Mouse (Mus musculus) right cerebral cortex, adult 2 months (tissue): ENCODE measurements around the gene Rhd.

ENCODE experiments used
- DNase-seq, 2 experiments: peaks; one replicate each; pipeline ENCODE4 v3.0.0; 2021 to 2022; ENCODE audit warnings: low spot score in 2 of 2

Rhd gene

GRCm38 (mm10) chr4:134856501-134856900 lies 7.8 kb upstream of the Rhd start:
- no peak for DNase-seq

- DNase-seq = no peak
These were observed 5.8 kb upstream of the Rhd start for GRCm38 (mm10) chr4:134858494-134858893.

DNA sequence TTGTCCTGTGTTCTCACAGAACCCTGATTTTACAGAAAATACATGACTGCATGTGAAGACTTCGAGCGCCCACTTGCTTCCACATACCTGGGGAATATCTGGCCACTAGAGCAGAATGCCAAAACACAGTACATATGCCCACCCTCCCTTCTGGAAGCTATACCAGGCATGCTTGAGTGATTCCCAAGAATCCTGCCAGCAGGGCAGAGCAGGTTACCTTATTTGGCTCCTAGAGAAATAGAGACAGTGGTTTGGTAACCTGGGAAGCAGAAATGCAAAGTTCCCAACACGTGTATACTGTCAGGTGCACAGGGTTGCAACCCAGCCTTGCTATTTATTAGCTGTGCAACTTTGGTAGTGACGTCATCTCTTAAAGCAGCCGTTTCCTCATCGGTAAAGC lies 2.5 kb upstream of the Rhd start:
- DNase-seq = no peak

DNA sequence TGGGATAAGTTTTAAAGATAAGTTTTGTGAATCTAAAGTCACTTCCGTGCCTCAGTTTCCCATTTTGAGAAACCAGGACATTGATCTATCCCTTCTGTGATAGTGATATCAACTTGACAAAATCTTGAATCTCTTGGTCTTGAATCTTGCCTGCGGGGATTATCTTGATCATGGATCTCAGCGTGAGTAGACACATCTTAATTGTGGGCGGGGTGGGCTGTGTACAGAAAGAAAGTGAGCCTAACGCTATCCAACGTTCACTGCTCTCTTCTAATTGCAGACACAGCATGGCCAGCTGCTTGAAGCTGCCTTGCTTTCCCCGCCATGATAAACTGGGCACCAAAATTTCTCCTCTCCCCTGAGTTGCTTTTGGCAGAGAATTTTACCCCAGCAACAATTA lies 1.3 kb upstream of the Rhd start:
- DNase-seq = no peak

DNA sequence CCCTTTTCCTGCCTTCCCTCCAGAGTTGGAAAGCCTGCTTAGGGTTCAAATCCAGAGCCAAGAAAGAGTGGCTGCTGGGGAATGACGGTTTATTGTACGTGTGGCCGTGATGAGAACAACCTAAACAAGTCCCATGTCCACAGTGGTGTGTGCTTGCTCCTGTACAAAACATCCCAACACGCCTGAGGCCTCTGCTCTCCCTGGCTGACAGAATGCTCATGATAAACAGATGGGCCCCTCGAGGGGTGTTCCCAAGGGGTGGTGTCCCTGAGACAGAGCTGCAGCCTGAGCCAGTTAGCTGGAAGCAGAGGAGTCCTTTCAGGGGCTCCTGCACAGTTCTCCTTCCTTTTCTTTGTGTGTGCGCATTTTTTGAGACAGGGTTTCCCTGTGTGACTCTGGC lies 1.0 kb downstream of the Rhd start:
- DNase-seq = no peak

GRCm38 (mm10) chr4:134865789-134866188 lies 1.5 kb downstream of the Rhd start:
- no peak for DNase-seq

DNA sequence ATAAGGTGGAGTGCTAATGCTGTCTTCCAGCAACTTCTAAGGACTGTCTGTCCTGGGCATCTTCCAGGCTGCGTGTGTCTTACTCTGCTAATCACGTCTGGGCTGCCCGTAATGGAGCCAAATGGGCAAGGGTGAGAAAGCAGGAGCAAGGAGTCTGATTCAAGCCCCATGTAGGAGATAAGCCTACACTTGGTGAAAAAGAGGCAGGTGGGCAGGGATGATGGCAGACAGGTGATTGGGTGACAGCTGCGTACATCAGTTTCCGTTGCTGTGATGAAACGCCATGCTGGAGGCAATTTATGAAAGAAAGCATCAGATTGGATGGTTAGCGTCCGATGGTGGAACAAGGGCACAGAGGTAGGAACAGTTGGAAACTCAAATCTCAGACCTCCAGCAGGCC lies 2.9 kb downstream of the Rhd start:
- no peak for DNase-seq

DNA sequence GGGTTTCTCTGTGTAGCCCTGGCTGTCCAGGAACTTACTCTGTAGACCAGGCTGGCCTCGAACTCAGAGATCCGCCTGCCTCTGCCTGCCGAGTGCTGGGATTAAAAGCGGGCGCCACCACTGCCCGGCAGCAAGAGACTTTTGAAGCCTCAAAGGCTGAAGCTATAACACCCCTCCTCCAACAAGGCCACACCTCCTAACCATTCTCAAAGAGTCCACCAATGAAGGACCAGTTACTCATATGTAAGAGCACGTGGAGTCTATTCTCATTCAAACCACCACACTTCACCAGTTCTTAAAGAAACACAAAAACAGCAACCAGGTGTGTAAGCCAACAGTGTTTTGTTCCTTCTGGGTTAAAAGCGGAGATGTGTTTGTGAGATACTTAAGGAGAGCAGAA lies 3.3 kb downstream of the Rhd start:
- DNase-seq = no peak

- no peak for DNase-seq
These were observed 3.7 kb downstream of the Rhd start for GRCm38 (mm10) chr4:134868065-134868464.

DNA sequence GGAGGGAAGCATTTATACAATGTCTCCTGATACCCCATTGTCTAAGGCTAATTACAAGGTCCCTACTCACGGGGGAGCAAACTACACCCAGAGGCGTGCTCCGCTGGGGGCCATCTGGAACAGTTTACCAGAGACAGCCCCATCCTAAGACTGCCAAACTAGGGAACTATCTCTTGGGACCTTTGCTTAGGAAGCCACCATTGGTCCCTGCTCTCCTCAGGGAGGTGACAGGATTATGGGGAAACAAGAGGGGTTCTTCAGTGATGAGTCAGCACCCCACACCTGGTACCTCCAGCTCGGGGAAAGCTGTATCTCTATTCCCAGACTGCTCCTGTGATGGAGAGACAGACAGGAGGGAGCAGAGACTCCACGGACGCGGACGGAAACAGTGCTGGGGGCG lies 4.2 kb downstream of the Rhd start:
- no peak for DNase-seq

DNA sequence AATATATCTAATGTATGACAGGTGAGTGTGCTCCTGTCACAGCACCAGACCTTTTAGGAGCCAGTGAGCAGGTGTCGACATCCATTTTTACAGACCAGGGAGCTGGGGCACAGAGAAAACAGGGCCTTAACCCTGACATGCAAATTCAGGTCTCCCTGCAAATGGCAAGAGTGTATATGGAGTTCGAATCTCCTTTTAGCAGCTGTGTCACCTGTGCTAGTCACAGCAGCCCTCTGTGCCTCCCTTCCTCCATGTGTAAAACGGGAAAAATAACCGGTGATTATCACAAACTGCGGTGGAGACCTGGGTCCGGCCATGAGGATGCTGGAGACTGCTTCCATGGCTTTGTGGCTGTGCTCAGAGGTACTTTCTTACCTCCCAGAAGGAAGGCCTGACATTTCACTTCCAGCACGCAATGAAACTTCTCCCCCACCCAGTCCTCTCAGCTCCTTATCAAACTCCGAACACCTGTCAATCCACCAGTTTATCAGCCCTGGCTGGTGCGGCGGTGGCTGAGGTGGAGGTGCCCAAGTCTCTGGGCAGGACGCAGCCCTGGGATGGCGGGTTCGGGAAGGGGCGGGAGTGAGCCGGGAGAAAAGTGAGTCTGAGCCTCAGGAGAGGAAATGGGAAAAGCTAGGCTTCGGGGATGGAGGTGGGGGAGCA lies 4.9 kb downstream of the Rhd start:
- no peak for DNase-seq

GRCm38 (mm10) chr4:134869815-134870375 lies 5.6 kb downstream of the Rhd start:
- no peak for DNase-seq

GRCm38 (mm10) chr4:134871477-134871876 lies 7.1 kb downstream of the Rhd start:
- DNase-seq = no peak

- DNase-seq = no peak
These were observed 7.6 kb downstream of the Rhd start for GRCm38 (mm10) chr4:134871950-134872349.

DNA sequence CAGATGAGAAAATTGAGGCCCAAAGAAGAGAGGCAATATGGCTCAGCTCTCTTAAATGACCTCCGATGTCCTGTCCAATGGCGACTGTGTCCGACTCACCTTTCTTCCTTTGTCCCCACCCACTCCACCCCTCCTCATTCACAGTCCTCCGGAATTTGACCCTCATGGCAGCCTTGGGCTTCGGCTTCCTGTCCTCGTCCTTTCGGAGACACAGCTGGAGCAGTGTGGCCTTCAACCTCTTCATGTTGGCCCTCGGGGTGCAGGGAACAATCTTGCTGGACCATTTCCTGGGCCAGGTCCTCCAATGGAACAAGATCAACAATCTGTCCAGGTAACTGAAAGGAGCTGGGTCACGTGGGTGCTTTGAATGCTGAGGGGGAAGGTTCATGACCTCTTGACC lies 11.8 kb downstream of the Rhd start:
- no peak for DNase-seq

- peak; percentile 72 to 74 for DNase-seq
These were observed 15.2 kb downstream of the Rhd start for GRCm38 (mm10) chr4:134879410-134879981.

DNA sequence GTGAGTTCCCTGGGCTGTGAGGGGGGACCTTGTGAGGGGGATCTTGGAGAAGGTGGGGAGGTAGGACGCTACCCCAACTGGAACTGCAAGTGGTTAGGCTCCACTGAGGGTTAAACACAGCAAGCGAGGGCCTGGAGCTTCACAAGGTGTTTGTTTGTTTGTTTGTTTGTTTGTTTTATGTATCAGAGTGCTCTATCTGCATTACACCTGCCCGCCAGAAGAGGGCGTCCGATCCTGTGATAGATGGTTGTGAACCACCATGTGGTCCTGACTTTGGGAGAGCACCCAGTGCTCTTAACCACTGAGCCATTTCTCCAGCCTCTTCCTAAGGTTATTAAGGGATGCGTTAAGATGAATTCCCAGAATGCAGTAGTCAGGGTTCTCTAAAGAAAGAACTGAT lies 15.7 kb downstream of the Rhd start:
- no peak for DNase-seq

DNA sequence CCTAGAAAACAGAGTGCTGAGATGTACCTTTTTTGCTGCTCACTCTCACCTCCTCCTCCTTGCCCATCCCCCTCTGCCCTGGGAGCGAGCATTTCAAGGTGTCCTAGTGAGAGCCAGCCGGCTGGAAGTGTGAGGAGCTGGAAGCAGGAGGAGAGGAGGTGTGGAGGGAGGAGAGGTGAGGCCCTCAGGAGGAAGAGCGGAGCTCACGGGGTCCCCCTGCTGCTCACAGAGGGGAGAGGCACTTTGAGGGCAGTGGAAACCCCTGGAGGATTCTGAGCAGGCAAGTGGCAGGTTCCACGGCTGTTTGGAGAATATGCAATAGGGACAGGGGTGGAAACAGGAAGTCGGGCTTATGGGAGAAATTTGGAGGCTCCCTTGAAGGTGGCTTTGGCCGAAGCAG lies 18.9 kb downstream of the Rhd start:
- DNase-seq = no peak

GRCm38 (mm10) chr4:134883808-134884207 lies 19.5 kb downstream of the Rhd start:
- no peak for DNase-seq

DNA sequence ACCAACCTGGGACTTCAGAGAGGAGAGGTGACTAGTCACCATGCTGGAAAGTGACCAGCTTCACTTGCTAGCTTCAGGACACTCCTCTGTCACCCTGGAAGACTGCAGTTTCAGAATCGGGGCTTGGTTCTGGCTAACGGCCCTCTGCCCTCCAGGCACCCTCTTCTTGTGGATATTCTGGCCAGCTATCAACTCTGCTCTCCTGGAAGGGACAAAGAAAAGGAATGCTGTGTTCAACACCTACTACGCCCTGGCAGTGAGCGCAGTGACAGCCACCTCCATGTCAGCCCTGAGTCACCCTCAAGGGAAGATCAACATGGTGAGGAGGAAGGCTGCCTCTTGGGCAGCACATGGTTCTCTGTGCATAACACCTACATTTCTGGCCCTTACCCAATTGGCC lies 20.0 kb downstream of the Rhd start:
- DNase-seq = no peak

DNA sequence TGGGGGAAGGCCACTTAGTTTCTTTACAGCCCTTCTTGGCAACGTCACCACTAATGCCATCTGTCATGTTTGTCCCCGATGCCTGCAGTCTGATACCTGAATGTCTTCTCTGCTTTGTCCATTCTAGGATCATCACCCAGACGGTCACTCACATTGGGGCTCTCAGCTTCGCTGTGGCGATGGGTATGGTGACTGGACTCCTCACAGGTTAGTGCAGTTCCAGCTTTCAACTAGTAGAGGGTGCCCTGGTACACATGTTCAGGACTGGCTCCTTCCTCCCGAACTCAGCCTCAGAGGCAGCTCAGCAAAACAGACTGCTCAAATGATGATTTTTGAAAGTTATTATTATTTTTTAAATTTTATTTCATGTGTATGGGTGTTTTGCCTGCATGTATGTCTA lies 27.8 kb downstream of the Rhd start:
- DNase-seq = peak; percentile 69 to 72

- no peak for DNase-seq
These were observed 32.9 kb downstream of the Rhd start for GRCm38 (mm10) chr4:134897256-134897655.

GRCm38 (mm10) chr4:134901126-134901525 lies 36.8 kb downstream of the Rhd start:
- no peak for DNase-seq

DNA sequence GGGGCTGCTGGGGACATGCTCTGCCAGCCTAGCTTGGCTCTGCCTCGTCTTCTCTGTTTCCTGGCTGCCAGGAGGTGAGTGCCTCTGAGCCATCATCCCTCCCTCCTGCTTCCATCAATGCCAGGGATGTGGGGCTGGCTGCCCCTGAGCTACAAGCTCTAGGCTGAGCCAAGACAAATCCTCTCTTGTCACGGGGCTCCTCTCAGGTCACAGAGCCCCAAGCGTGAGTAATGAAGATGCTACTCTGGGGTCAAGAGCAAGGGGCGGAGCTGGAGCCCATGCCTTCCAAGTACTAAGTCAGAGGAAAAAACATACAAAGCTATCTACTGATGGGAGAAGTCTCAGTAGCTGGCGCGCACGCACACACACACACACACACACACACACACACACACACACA lies 38.7 kb downstream of the Rhd start:
- no peak for DNase-seq
